Mouse (Mus musculus): ENCODE results near the gene Cd79b.

The Cd79b gene

GRCm38 (mm10) chr11:106318406-106319366 lies 4.1 kb upstream of the Cd79b start:
- no peak for DNase-seq (ENCODE audit: low spot score in 2 of 2)

GRCm38 (mm10) chr11:106317801-106318200 lies 3.2 kb upstream of the Cd79b start:
- DNase-seq (ENCODE audit: low spot score in 2 of 2), result no peak

- no peak for DNase-seq (ENCODE audit: low spot score in 2 of 2)
Measured at GRCm38 (mm10) chr11:106316416-106316815, 1.9 kb upstream of the Cd79b start.

GRCm38 (mm10) chr11:106313533-106313932 lies 1.0 kb downstream of the Cd79b start:
- no peak for DNase-seq (ENCODE audit: low spot score in 2 of 2)

- DNase-seq (ENCODE audit: low spot score in 2 of 2), result no peak
Measured at GRCm38 (mm10) chr11:106310123-106310522, 4.4 kb downstream of the Cd79b start.

DNA sequence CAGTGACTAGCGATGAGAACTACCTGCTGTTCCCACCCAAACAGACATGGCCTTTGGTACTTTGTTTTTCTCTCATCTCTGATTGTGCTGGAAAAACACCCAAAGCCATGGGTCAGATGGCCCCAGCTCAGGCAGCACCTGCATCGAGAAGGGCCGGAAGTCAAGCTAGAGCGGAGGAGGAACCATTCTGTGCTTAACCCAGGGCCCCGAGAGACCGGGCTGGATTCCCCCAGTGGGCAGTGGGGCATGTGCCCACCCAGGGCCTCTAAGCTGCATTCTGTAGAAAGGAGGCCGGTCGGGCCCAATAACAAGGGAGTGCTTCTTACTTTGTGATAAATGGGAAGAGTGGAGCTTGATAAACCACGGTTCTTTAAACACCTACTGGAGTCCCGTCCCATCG lies 6.4 kb downstream of the Cd79b start:
- DNase-seq (ENCODE audit: low spot score in 2 of 2), result no peak

- no peak for DNase-seq (ENCODE audit: low spot score in 2 of 2)
Measured at GRCm38 (mm10) chr11:106307432-106307831, 7.1 kb downstream of the Cd79b start.

DNA sequence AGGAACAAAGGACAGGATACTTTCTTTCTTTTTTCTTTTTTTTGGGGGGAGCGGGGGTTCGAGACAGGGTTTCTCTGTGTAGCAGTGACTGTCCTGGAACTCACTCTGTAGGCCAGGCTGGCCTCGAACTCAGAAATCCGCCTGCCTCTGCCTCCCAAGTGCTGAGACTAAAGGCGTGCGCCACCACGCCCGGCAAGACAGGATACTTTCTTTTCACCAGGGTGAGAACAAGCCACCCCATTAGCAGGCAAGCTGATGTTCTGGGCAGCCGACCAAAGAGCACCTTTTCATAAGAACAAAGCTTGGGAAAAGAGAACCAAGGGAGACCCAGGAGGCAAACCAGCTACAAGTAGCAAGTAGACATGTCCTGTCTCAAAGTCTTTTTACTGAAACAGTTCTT lies 7.8 kb downstream of the Cd79b start:
- no peak for DNase-seq (ENCODE audit: low spot score in 2 of 2)

DNA sequence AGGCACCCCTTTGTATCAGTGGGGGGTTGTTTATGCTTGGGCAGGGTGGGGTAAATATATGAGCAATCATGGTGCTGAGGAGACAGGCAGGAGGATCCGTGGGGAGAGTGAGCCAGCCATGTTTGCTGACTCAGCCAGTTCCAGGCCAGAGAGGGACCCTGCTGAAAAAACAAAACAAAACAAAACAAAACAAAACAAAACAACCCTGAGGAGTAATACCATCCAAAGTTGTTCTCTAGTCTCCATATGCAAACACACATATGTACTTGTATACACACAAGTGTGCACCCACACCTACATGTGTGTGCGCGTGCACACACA lies 8.5 kb downstream of the Cd79b start:
- DNase-seq (ENCODE audit: low spot score in 2 of 2), result no peak

- no peak for DNase-seq (ENCODE audit: low spot score in 2 of 2)
Measured at GRCm38 (mm10) chr11:106305348-106306064, 9.1 kb downstream of the Cd79b start.

GRCm38 (mm10) chr11:106302634-106303033 lies 11.9 kb downstream of the Cd79b start:
- DNase-seq (ENCODE audit: low spot score in 2 of 2), result peak in 1 of 2 experiments; percentile 32

- no peak for DNase-seq (ENCODE audit: low spot score in 2 of 2)
Measured at GRCm38 (mm10) chr11:106301765-106302164, 12.8 kb downstream of the Cd79b start, which contains the start of gene Gh. Gene Gh (minus strand): TSS chr11:106301865.

GRCm38 (mm10) chr11:106291861-106292260 lies 22.7 kb downstream of the Cd79b start:
- DNase-seq (ENCODE audit: low spot score in 2 of 2), result no peak

- DNase-seq (ENCODE audit: low spot score in 2 of 2), result no peak
Measured at GRCm38 (mm10) chr11:106290376-106290775, 24.2 kb downstream of the Cd79b start.

DNA sequence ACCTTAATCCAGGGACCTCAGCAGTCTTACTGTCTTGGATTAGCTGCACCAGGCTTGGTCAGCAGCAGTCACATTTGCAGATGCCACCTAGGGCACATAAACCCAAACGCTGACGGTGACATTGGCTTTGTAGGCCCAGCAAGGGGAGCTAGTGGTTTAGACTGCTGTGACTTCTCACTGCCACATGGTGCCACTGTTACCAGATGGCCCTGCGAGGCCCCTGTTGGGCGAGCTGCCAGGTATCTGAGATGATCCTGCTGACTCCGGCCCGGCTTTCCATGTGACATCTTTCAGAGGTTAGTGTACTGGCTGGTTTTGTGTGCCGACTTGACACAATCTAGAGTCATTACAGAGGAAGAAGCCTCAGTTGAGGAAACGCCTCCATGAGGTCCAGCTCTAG lies 25.2 kb downstream of the Cd79b start:
- DNase-seq (ENCODE audit: low spot score in 2 of 2), result no peak

DNA sequence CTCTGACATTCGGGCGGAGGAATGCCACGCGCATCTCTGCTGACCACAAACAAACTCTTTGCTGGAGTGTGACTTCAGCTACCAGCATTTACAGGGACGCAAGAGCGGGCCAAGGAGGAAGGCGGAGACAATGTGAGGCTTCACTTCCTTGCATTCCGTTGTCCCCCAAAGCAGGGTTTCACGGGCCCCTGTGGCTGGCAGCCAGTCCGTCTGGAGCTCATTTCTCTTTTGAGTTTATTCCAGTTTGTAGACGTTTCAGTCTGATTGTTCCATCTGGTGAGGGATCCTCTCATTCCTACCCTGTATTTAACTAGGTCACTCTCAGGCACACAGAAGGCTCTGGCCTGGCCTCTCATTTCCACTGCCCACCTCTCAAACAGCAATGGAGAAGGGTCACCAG lies 27.6 kb downstream of the Cd79b start:
- no peak for DNase-seq (ENCODE audit: low spot score in 2 of 2)

- DNase-seq (ENCODE audit: low spot score in 2 of 2), result no peak
Measured at GRCm38 (mm10) chr11:106286206-106286605, 28.4 kb downstream of the Cd79b start.

- no peak for DNase-seq (ENCODE audit: low spot score in 2 of 2)
Measured at GRCm38 (mm10) chr11:106284126-106284525, 30.4 kb downstream of the Cd79b start.

DNA sequence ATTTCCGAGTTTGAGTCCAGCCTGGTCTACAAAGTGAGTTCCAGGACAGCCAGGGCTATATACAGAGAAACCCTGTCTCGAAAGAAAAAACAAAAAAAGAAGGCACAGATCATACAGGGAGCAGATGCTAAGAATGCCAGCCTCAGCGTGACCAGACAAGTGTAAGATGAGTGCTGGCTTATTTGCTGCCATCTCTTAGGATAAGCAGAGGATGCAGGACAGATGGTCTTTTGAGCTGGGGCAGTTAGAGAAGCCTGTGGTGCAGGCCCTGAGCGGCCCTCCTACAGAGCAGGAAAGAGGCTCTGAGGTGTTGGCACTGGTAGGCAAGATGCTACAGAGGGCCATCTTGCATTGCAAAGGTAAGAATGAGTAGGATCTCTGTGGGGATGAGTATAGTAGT lies 31.2 kb downstream of the Cd79b start:
- no peak for DNase-seq (ENCODE audit: low spot score in 2 of 2)

DNA sequence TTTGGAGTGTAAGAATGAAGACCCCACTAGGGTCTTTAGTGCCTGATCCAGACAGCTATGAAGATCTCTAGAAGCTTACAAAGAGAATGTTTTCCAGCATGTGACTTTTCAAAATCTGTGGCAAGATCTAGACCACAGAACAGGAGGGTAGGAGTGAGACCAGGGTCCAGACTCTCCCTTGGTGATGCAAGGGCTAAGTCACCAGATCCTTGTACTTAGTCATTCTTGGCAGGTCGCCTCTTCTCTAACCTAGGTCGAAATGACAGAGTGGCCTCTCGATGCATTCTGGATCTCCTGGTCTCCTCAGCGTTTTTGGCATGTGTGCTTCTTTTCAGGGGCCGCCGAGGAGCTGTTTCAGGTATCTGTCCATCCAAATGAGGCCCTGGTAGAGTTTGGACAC lies 32.1 kb downstream of the Cd79b start:
- no peak for DNase-seq (ENCODE audit: low spot score in 2 of 2)

DNA sequence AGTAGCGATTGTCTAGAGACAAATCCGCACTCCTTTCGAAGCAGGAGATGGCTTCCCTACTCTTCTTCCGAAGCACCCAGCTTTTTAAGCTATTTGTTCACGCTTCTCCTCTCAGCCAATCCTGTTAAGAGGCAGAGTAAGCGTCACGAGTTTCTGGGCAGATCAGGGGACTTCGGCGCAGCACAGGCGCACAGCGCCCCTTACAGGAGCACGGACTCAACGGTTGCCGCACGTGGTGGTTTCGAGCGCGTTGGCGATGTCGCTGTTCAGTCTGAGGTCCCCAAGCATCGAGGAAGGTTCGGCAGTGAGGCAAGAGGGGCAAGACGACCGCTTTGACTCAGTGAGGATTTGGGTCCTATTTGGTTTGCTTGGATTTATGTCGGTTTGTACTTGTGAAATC lies 38.1 kb downstream of the Cd79b start, which contains the start of gene Tcam1:
Tcam1 (plus strand) TSS at position 219 of the 400 bp plus-strand sequence.
- DNase-seq (ENCODE audit: low spot score in 2 of 2), result peak; percentile 91 to 95

GRCm38 (mm10) chr11:106274971-106275411 lies 39.6 kb downstream of the Cd79b start:
- no peak for DNase-seq (ENCODE audit: low spot score in 2 of 2)

GRCm38 (mm10) chr11:106274374-106274773 lies 40.2 kb downstream of the Cd79b start:
- no peak for DNase-seq (ENCODE audit: low spot score in 2 of 2)

Data from frontal cortex, postnatal 25 days (tissue).